Mouse (Mus musculus): Measurements from ENCODE around the gene Scnn1g.

GRCm38 (mm10) chr7:121803011-121803410, 68.7 kb downstream of the Scnn1g start:
- TF ChIP-seq CTCF (IDR thresholded peaks at IDR 0.05; ENCODE audit: borderline replicate concordance, extremely low read depth, insufficient read depth, insufficient read length) (no peak), POLR2A (IDR thresholded peaks at IDR 0.05; ENCODE audit: borderline replicate concordance, extremely low read depth, insufficient read depth, insufficient read length, poor library complexity, severe bottlenecking) (no peak)

Data from brain, embryonic 14.5 days (tissue).